Mouse (Mus musculus) forebrain, embryonic 14.5 days (tissue): ENCODE data around the gene Pla2g2f. TPM values are rescaled to one million over a fixed set of nuclear protein-coding genes. Genes with fewer than 3 reads are reported as not detected.
A peak's percentile ranks its signal among the peaks of the same experiment; 100 is the strongest.

Experiments used
- ATAC-seq: fragments of 200-750 bp; cut with Nextera tagmentation; 2 replicates; pipeline ENCODE4 v1.8.0; 2017; ENCODE audit warnings: mild to moderate bottlenecking, moderate library complexity
- DNase-seq: peaks from one replicate; pipeline ENCODE4 v3.0.0-alpha.2; 2015; ENCODE audit warnings: low spot score
- H3K27ac ChIP-seq: fragments of 300-500 bp; sonication (generic); 2 replicates; pipeline ENCODE4 v1.5.1; 2014; ENCODE audit warnings: low read depth, mild to moderate bottlenecking, control low read depth, low read length, moderate library complexity
- H3K27me3 ChIP-seq: fragments of 300-500 bp; sonication (generic); replicated peaks from 2 replicates; pipeline ENCODE4 v1.6.1; 2014; ENCODE audit warnings: low read length, control low read depth, mixed read lengths; ENCODE audit not compliant: control insufficient read depth, insufficient read depth
- H3K36me3 ChIP-seq: fragments of 300-500 bp; sonication (generic); 2 replicates; pipeline ENCODE4 v1.6.1; 2014; ENCODE audit warnings: low read length, control low read depth; ENCODE audit not compliant: control insufficient read depth, insufficient read depth
- H3K4me1 ChIP-seq: fragments of 300-500 bp; sonication (generic); 2 replicates; pipeline ENCODE4 v1.6.1; 2014; ENCODE audit warnings: antibody characterized with exemption, low read length, control low read depth; ENCODE audit not compliant: control insufficient read depth, insufficient read depth
- H3K4me2 ChIP-seq: fragments of 300-500 bp; sonication (generic); 2 replicates; pipeline ENCODE4 v1.6.1; 2014; ENCODE audit warnings: mild to moderate bottlenecking, control low read depth, low read length
- H3K4me3 ChIP-seq: fragments of 300-500 bp; sonication (generic); 2 replicates; pipeline ENCODE4 v1.5.1; 2014; ENCODE audit warnings: low read depth, low read length, control low read depth
- H3K9ac ChIP-seq: fragments of 300-500 bp; sonication (generic); 2 replicates; pipeline ENCODE4 v1.6.1; 2014; ENCODE audit warnings: mild to moderate bottlenecking, low read length, control low read depth, moderate library complexity
- H3K9me3 ChIP-seq: fragments of 300-500 bp; sonication (generic); replicated peaks from 2 replicates; pipeline ENCODE4 v1.6.1; 2016; ENCODE audit warnings: low read length, control low read depth, mixed read lengths; ENCODE audit not compliant: control insufficient read depth
- WGBS: fragments of 180-500 bp; shearing (Covaris S2); extraction: QIAGEN DNeasy Blood & Tissue Kit; methylation state at CpG from one replicate; pipeline ENCODE4 v1.1.7; 2014; 5-methylcytosine and 5-hydroxymethylcytosine counted together
- polyA plus RNA-seq: library from polyadenylated mRNA; unstranded; fragments of >200 nt; fragmentation: Nextera tagmentation; extraction: Ambion mirVana; gene quantifications from 2 replicates; pipeline ENCODE4 v1.2.1, GENCODE M21; 2014

Gene Pla2g2f
- polyA plus RNA-seq, 1 experiment from 2014 or later: not detected

- 49% methylated on average over 20 of the region's 20 CpGs for WGBS
- H3K27ac ChIP-seq: no peak overlapping the region
- H3K9me3 ChIP-seq: no peaks in the 10 kb centered on the region
- no peaks in the 10 kb centered on the region for H3K4me1 ChIP-seq
- DNase-seq: peak; percentile 19
- H3K4me3 ChIP-seq: no peak overlapping the region
- no peak overlapping the region for H3K4me2 ChIP-seq
- ATAC-seq: no peak
- no peaks in the 10 kb centered on the region for H3K36me3 ChIP-seq
- no peak overlapping the region for H3K9ac ChIP-seq
- H3K27me3 ChIP-seq: no peaks in the 10 kb centered on the region
Observed at GRCm38 (mm10) chr4:138777417-138778407, 20.3 kb upstream of the Pla2g2f start.

GRCm38 (mm10) chr4:138775435-138775834, 18.0 kb upstream of the Pla2g2f start, which contains the start of gene Pla2g2d:
Pla2g2d (plus strand) TSS chr4:138775735.
- no peak within 1 kb of the TSS for H3K27ac ChIP-seq
- no peaks in the 10 kb centered on the region for H3K9me3 ChIP-seq
- no peak for DNase-seq
- no peak within 1 kb of the TSS for H3K9ac ChIP-seq
- no peak within 1 kb of the TSS for H3K4me2 ChIP-seq
- H3K4me3 ChIP-seq: no peak within 1 kb of the TSS
- 86% methylated on average over 6 of the region's 6 CpGs for WGBS
- no peak for ATAC-seq
- no peaks in the 10 kb centered on the region for H3K36me3 ChIP-seq
- H3K4me1 ChIP-seq: no peaks in the 10 kb centered on the region
- H3K27me3 ChIP-seq: no peaks in the 10 kb centered on the region

- Histone ChIP-seq H3K9ac (no peak overlapping the region), H3K4me1 (no peaks in the 10 kb centered on the region), H3K27ac (no peak overlapping the region), H3K27me3 (no peaks in the 10 kb centered on the region), H3K4me2 (no peak overlapping the region), H3K4me3 (no peak overlapping the region), H3K9me3 (no peaks in the 10 kb centered on the region), H3K36me3 (no peaks in the 10 kb centered on the region)
- 80% methylated on average over 5 of the region's 5 CpGs for WGBS
- DNase-seq (no peak), ATAC-seq (no peak)
Observed at GRCm38 (mm10) chr4:138772386-138772785, 15.0 kb upstream of the Pla2g2f start.

- no peaks in the 10 kb centered on the region for H3K27me3 ChIP-seq
- WGBS: 92% methylated on average over 10 of the region's 10 CpGs
- no peaks in the 10 kb centered on the region for H3K36me3 ChIP-seq
- H3K4me2 ChIP-seq: no peak overlapping the region
- no peak for DNase-seq
- H3K9ac ChIP-seq: no peak overlapping the region
- ATAC-seq: no peak
- H3K4me1 ChIP-seq: no peaks in the 10 kb centered on the region
- no peaks in the 10 kb centered on the region for H3K9me3 ChIP-seq
- H3K4me3 ChIP-seq: no peak overlapping the region
- no peak overlapping the region for H3K27ac ChIP-seq
Observed at GRCm38 (mm10) chr4:138771970-138772369, 14.5 kb upstream of the Pla2g2f start.

- Histone ChIP-seq H3K27me3 (no peaks in the 10 kb centered on the region), H3K36me3 (no peaks in the 10 kb centered on the region), H3K27ac (no peak overlapping the region), H3K4me1 (no peaks in the 10 kb centered on the region), H3K9me3 (no peaks in the 10 kb centered on the region), H3K4me2 (no peak overlapping the region), H3K9ac (no peak overlapping the region), H3K4me3 (no peak overlapping the region)
- 83% methylated on average over 9 of the region's 9 CpGs for WGBS
- no peak for ATAC-seq
- DNase-seq: no peak
Observed at GRCm38 (mm10) chr4:138762266-138762665, 4.8 kb upstream of the Pla2g2f start.

- H3K27ac ChIP-seq: no peak overlapping the region
- H3K4me1 ChIP-seq: no peaks in the 10 kb centered on the region
- no peaks in the 10 kb centered on the region for H3K27me3 ChIP-seq
- WGBS: 77% methylated on average over 11 of the region's 11 CpGs
- no peaks in the 10 kb centered on the region for H3K36me3 ChIP-seq
- H3K9ac ChIP-seq: no peak overlapping the region
- H3K4me2 ChIP-seq: no peak overlapping the region
- ATAC-seq (no peak), DNase-seq (no peak)
- H3K4me3 ChIP-seq: no peak overlapping the region
- H3K9me3 ChIP-seq: no peaks in the 10 kb centered on the region
Observed at GRCm38 (mm10) chr4:138755983-138756382, 1.4 kb downstream of the Pla2g2f start.

- Histone ChIP-seq H3K9me3 (no peaks in the 10 kb centered on the region), H3K36me3 (no peaks in the 10 kb centered on the region), H3K4me1 (no peaks in the 10 kb centered on the region), H3K4me2 (no peak overlapping the region), H3K4me3 (no peak overlapping the region), H3K27ac (no peak overlapping the region), H3K27me3 (no peaks in the 10 kb centered on the region), H3K9ac (no peak overlapping the region)
- ATAC-seq: no peak
- DNase-seq: no peak
- WGBS: 69% methylated on average over 4 of the region's 4 CpGs
Observed at GRCm38 (mm10) chr4:138755439-138755838, 2.0 kb downstream of the Pla2g2f start.

- Histone ChIP-seq H3K36me3 (no peaks in the 10 kb centered on the region), H3K4me2 (no peak overlapping the region), H3K9ac (no peak overlapping the region), H3K4me1 (no peaks in the 10 kb centered on the region), H3K27me3 (no peaks in the 10 kb centered on the region), H3K27ac (no peak overlapping the region), H3K4me3 (no peak overlapping the region), H3K9me3 (no peaks in the 10 kb centered on the region)
- ATAC-seq (no peak), DNase-seq (no peak)
- WGBS: 88% methylated on average over 9 of the region's 9 CpGs
Observed at GRCm38 (mm10) chr4:138754432-138754831, 3.0 kb downstream of the Pla2g2f start.

- 86% methylated on average over 3 of the region's 3 CpGs for WGBS
- Histone ChIP-seq H3K36me3 (no peaks in the 10 kb centered on the region), H3K9ac (no peak overlapping the region), H3K4me2 (no peak overlapping the region), H3K27me3 (no peaks in the 10 kb centered on the region), H3K27ac (no peak overlapping the region), H3K4me3 (no peak overlapping the region), H3K9me3 (no peaks in the 10 kb centered on the region), H3K4me1 (no peaks in the 10 kb centered on the region)
- no peak for ATAC-seq
- DNase-seq: no peak
Observed at GRCm38 (mm10) chr4:138753608-138754007, 3.8 kb downstream of the Pla2g2f start.
